Mouse (Mus musculus) hindbrain, embryonic 13.5 days (tissue): ENCODE results near the gene Mpi. TPM values are rescaled to one million over a fixed set of nuclear protein-coding genes. Genes with fewer than 3 reads are reported as not detected.
A peak's percentile ranks its signal among the peaks of the same experiment; 100 is the strongest.

Source experiments
- ATAC-seq: fragments of 200-750 bp; cut with Nextera tagmentation; 2 replicates; pipeline ENCODE4 v1.8.0; 2017; ENCODE audit warnings: moderate TSS enrichment; ENCODE audit not compliant: low FRiP score
- H3K27ac ChIP-seq: fragments of 300-500 bp; sonication (generic); 2 replicates; pipeline ENCODE4 v1.5.1; 2015; ENCODE audit warnings: inconsistent platforms, mild to moderate bottlenecking, moderate library complexity
- H3K27me3 ChIP-seq: fragments of 300-500 bp; sonication (generic); 2 replicates; pipeline ENCODE4 v1.6.1; 2015; ENCODE audit warnings: mild to moderate bottlenecking, inconsistent platforms
- H3K36me3 ChIP-seq: fragments of 300-500 bp; sonication (generic); 2 replicates; pipeline ENCODE4 v1.6.1; 2015; ENCODE audit warnings: mild to moderate bottlenecking, inconsistent platforms
- H3K4me1 ChIP-seq: fragments of 300-500 bp; sonication (generic); replicated peaks from 2 replicates; pipeline ENCODE4 v1.6.1; 2015; ENCODE audit warnings: inconsistent platforms
- H3K4me2 ChIP-seq: fragments of 300-500 bp; sonication (generic); 2 replicates; pipeline ENCODE4 v1.6.1; 2015; ENCODE audit warnings: inconsistent platforms, mild to moderate bottlenecking, moderate library complexity
- H3K4me3 ChIP-seq: fragments of 300-500 bp; sonication (generic); 2 replicates; pipeline ENCODE4 v1.5.1; 2015; ENCODE audit warnings: mild to moderate bottlenecking, inconsistent platforms
- H3K9ac ChIP-seq: fragments of 300-500 bp; sonication (generic); 2 replicates; pipeline ENCODE4 v1.6.1; 2015; ENCODE audit warnings: mild to moderate bottlenecking, inconsistent platforms
- H3K9me3 ChIP-seq: fragments of 300-500 bp; sonication (generic); 2 replicates; pipeline ENCODE4 v1.6.1; 2016; ENCODE audit warnings: inconsistent platforms
- WGBS: fragments of 180-500 bp; shearing (Covaris S2); methylation state at CpG from one replicate; pipeline ENCODE4 v1.1.7; 2015; 5-methylcytosine and 5-hydroxymethylcytosine counted together
- polyA plus RNA-seq: library from polyadenylated mRNA; unstranded; fragments of >200 nt; fragmentation: Nextera tagmentation; extraction: Ambion mirVana; gene quantifications from 2 replicates; pipeline ENCODE4 v1.2.1, GENCODE M21; 2015

Mpi gene
- polyA plus RNA-seq: 67.9 and 75.2 TPM in 2 replicates

GRCm38 (mm10) chr9:57552139-57552887, at the start of gene Mpi:
Mpi (minus strand) TSS chr9:57552763.
- 2% methylated on average over 28 of the region's 28 CpGs for WGBS
- Histone ChIP-seq H3K4me1 (peaks cover 21% of the 10 kb centered on the region), H3K27ac (peak within 1 kb of the TSS; percentile 35), H3K9me3 (no peaks in the 10 kb centered on the region), H3K9ac (peak within 1 kb of the TSS; percentile 82), H3K27me3 (no peaks in the 10 kb centered on the region), H3K4me2 (peak within 1 kb of the TSS; percentile 84), H3K36me3 (peaks cover 33% of the 10 kb centered on the region), H3K4me3 (peak within 1 kb of the TSS; percentile 69)
- ATAC-seq: peak; percentile 72

- no peak overlapping the region for H3K4me2 ChIP-seq
- H3K4me3 ChIP-seq: no peak overlapping the region
- H3K36me3 ChIP-seq: no peaks in the 10 kb centered on the region
- ATAC-seq: no peak
- H3K27me3 ChIP-seq: peaks cover 37% of the 10 kb centered on the region
- H3K9me3 ChIP-seq: no peaks in the 10 kb centered on the region
- 83% methylated on average over 8 of the region's 8 CpGs for WGBS
- H3K9ac ChIP-seq: no peak overlapping the region
- peaks cover 45% of the 10 kb centered on the region for H3K4me1 ChIP-seq
- no peak overlapping the region for H3K27ac ChIP-seq
These were observed 49.5 kb upstream of the Mpi start for GRCm38 (mm10) chr9:57602098-57602497.

- peaks cover 29% of the 10 kb centered on the region for H3K27me3 ChIP-seq
- H3K9ac ChIP-seq: no peak overlapping the region
- no peak overlapping the region for H3K4me3 ChIP-seq
- 73% methylated on average over 2 of the region's 2 CpGs for WGBS
- peaks cover 40% of the 10 kb centered on the region for H3K4me1 ChIP-seq
- no peak overlapping the region for H3K4me2 ChIP-seq
- ATAC-seq: no peak
- peaks cover 2% of the 10 kb centered on the region for H3K36me3 ChIP-seq
- H3K27ac ChIP-seq: 0 out of 2 replicates have a peak overlapping the region, but pooled peaks have one; percentile 23
- H3K9me3 ChIP-seq: no peaks in the 10 kb centered on the region
These were observed 48.8 kb upstream of the Mpi start for GRCm38 (mm10) chr9:57601353-57601706.

DNA sequence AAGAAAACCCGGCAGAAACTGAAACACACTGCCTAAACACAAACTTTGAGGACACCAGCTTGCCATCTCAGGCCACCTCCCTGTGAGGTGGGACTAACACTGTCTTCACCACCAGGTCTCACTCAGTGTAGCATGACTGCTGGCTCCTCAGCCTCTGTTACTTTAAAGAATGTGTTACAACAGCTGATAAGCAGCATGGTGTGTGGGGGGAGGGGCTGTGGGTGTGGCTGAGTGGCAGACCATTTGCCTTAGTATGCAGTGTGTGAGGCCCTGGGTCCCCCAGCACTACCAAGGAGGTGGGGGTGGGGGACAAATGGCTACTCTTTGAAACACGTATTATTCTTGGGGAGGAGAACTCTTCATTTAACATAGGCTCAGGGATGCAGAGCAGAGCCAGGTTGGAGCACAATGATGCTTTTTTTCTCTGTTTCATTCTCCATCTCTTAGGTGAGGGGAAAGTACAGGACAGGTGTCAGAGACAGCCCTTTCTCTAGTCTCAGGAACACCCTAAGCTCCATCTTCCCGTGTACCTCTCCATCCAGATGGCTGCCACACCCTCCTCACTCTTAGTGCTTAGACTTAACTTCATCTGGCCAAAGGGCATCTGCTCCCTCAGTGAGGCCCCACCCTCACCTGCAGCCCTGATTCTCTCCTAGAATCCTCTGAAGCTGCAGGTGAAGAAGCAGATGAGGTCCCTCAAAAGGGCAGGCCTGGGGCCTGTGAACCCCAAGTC, 48.2 kb upstream of the Mpi start:
- Histone ChIP-seq H3K4me2 (no peak overlapping the region), H3K4me3 (no peak overlapping the region), H3K27me3 (peaks cover 24% of the 10 kb centered on the region), H3K4me1 (peaks cover 34% of the 10 kb centered on the region), H3K9me3 (no peaks in the 10 kb centered on the region), H3K36me3 (peaks cover 6% of the 10 kb centered on the region), H3K27ac (no peak overlapping the region), H3K9ac (no peak overlapping the region)
- WGBS: 6% methylated on average over 3 of the region's 3 CpGs
- ATAC-seq: no peak

DNA sequence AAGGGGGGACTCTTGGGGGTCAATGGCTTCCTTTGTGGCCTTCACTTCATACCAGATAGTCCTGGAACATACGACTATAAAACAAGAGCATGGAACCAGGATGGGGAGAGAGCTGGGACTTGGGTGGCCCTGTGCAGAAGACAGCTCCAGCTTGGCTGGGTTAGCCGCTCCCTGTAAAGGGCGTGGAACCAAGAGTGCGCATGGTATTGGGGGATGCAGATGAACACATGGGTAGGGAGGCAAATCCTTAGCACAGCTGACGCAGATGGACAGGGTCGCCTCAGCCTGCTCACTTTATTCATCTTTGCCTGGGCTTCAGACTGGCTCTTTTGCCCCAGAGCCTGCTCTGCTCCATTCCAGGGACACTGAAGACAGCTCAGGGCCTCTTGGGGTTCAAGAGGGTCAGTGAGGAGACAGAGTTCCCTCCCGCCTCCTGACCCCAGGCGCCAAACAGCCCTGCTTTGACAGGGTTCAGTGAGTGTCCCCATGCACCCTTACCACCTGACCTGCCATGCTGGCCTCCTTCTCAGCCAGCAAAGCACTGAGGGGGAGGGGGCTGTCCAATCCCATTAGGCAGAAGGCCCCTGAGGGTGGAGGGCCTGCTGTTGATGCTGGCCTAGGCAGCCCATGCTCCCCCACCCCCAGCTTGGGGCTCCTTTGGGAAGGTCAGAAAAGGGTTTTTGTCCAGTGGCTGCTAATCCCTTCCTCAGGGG, 46.4 kb upstream of the Mpi start:
- Histone ChIP-seq H3K27me3 (0 out of 2 replicates have a peak, but pooled peaks cover 6% of the 10 kb centered on the region), H3K9me3 (no peaks in the 10 kb centered on the region), H3K4me2 (no peak overlapping the region), H3K9ac (no peak overlapping the region), H3K27ac (no peak overlapping the region), H3K4me1 (peaks cover 33% of the 10 kb centered on the region), H3K4me3 (no peak overlapping the region), H3K36me3 (peaks cover 22% of the 10 kb centered on the region)
- WGBS: 40% methylated on average over 8 of the region's 8 CpGs
- ATAC-seq: no peak

DNA sequence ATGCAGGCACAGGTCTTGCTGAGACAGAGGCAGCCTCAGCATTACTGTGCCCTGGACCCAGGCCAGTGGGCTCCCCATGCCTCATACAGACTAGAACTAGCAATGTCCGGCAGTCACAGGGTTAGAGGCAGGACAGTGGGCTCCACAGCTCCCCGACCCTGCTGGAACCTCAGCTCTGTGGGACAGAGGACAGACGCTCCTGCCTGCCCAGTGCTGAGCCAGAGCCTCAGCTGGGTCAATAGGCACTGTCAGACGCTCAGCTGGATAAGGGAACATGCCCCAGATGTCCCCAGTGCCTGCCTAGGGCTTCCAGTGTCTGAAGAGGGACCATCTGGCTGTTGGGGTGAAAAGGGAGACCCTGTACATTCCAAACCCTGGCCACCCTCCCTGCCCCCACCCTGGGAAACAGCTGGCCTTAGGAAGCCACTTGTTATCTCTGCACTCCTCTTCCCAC, 45.4 kb upstream of the Mpi start:
- Histone ChIP-seq H3K36me3 (peaks cover 32% of the 10 kb centered on the region), H3K4me3 (no peak overlapping the region), H3K9ac (peak overlapping the region; percentile 51), H3K4me2 (no peak overlapping the region), H3K27me3 (0 out of 2 replicates have a peak, but pooled peaks cover 3% of the 10 kb centered on the region), H3K4me1 (peaks cover 33% of the 10 kb centered on the region), H3K9me3 (no peaks in the 10 kb centered on the region), H3K27ac (no peak overlapping the region)
- ATAC-seq: no peak
- WGBS: 15% methylated on average over 4 of the region's 4 CpGs

- Histone ChIP-seq H3K9ac (no peak overlapping the region), H3K27me3 (0 out of 2 replicates have a peak, but pooled peaks cover 3% of the 10 kb centered on the region), H3K9me3 (no peaks in the 10 kb centered on the region), H3K27ac (no peak overlapping the region), H3K4me2 (no peak overlapping the region), H3K4me3 (no peak overlapping the region), H3K36me3 (peaks cover 39% of the 10 kb centered on the region), H3K4me1 (peaks cover 33% of the 10 kb centered on the region)
- no peak for ATAC-seq
- 93% methylated on average over 8 of the region's 8 CpGs for WGBS
These were observed 44.7 kb upstream of the Mpi start for GRCm38 (mm10) chr9:57597265-57597664.

GRCm38 (mm10) chr9:57594174-57594509, 41.6 kb upstream of the Mpi start:
- Histone ChIP-seq H3K4me2 (no peak overlapping the region), H3K36me3 (peaks cover 44% of the 10 kb centered on the region)

DNA sequence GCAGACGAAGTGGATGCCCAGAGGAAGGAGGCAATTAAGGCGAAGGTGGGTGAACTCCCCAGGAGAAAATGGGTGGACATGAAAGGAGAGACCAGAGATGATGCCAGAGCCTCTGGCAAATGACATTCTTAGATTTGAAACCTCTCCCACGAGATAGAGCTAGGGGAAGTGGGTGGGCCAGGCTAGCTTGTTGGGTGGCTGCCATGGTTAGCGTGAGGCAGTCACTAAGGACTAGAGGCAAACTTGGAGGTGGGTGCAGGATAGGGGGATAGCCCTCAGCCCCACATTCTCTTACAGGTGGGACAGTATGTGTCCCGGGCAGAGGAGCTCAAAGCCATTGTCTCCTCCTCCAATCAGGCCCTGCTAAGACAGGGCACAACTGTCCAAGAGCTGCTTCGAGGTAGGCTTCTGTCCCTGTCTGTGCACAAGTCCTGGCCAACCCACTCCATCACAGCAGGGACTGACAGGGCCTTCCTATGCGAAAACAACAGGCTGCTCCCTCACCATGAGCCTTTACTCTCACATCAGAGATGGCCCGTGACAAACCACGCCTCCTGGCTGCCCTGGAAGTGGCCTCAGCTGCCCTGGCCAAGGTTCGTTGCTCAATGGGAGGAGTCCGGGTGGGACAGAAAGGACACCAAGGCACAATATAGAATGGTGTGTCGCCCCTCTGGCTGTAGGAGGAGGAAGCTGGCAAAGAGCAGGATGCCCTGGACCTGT, 41.1 kb upstream of the Mpi start:
- no peaks in the 10 kb centered on the region for H3K27me3 ChIP-seq
- no peaks in the 10 kb centered on the region for H3K9me3 ChIP-seq
- no peak overlapping the region for H3K4me3 ChIP-seq
- H3K36me3 ChIP-seq: peaks cover 44% of the 10 kb centered on the region
- 41% methylated on average over 12 of the region's 12 CpGs for WGBS
- H3K9ac ChIP-seq: no peak overlapping the region
- no peak overlapping the region for H3K4me2 ChIP-seq
- no peak overlapping the region for H3K27ac ChIP-seq
- H3K4me1 ChIP-seq: peaks cover 34% of the 10 kb centered on the region
- no peak for ATAC-seq

More at GRCm38 (mm10) chr9:57594174-57594509, 41.6 kb upstream of the Mpi start:
- H3K4me1 ChIP-seq: peaks cover 34% of the 10 kb centered on the region
- no peak overlapping the region for H3K4me3 ChIP-seq
- ATAC-seq: no peak
- H3K27ac ChIP-seq: no peak overlapping the region
- H3K27me3 ChIP-seq: no peaks in the 10 kb centered on the region
- WGBS: 70% methylated on average over 9 of the region's 9 CpGs
- H3K9me3 ChIP-seq: no peaks in the 10 kb centered on the region
- H3K9ac ChIP-seq: no peak overlapping the region

- Histone ChIP-seq H3K4me3 (peak overlapping the region; percentile 66; the same call in 1 of the 2 replicates), H3K36me3 (peaks cover 59% of the 10 kb centered on the region), H3K27me3 (no peaks in the 10 kb centered on the region), H3K4me2 (peak overlapping the region; percentile 89), H3K9me3 (no peaks in the 10 kb centered on the region), H3K27ac (no peak overlapping the region), H3K9ac (peak overlapping the region; percentile 82; the same call in 1 of the 2 replicates), H3K4me1 (peaks cover 24% of the 10 kb centered on the region)
- ATAC-seq: no peak
- WGBS: 41% methylated on average over 5 of the region's 5 CpGs
These were observed 38.2 kb upstream of the Mpi start for GRCm38 (mm10) chr9:57590726-57591125.

GRCm38 (mm10) chr9:57589224-57590126, 36.9 kb upstream of the Mpi start, which contains the start of gene Ulk3:
Ulk3 (plus strand) TSS chr9:57589452.
- peaks cover 59% of the 10 kb centered on the region for H3K36me3 ChIP-seq
- peak; percentile 86 for ATAC-seq
- H3K4me3 ChIP-seq: peak within 1 kb of the TSS; percentile 66
- WGBS: 1% methylated on average over 56 of the region's 58 CpGs
- no peaks in the 10 kb centered on the region for H3K27me3 ChIP-seq
- peak within 1 kb of the TSS; percentile 75 for H3K27ac ChIP-seq
- peak within 1 kb of the TSS; percentile 89 for H3K4me2 ChIP-seq
- peaks cover 24% of the 10 kb centered on the region for H3K4me1 ChIP-seq
- H3K9ac ChIP-seq: peak within 1 kb of the TSS; percentile 82
- no peaks in the 10 kb centered on the region for H3K9me3 ChIP-seq
